Mouse (Mus musculus): ENCODE results near the gene Usp50.

GRCm38 (mm10) chr2:126792611-126793010 lies 9.3 kb upstream of the Usp50 start:
- TF ChIP-seq TAL1 (IDR thresholded peaks at IDR 0.05; ENCODE audit: low read length): no peak
- TF ChIP-seq GATA1 (IDR thresholded peaks at IDR 0.05; ENCODE audit: low read length): no peak

Data from erythroblast, embryonic 14.5 days (primary cell).